Mouse (Mus musculus) CH12.LX (cell line): Measurements from ENCODE around the gene Abr. TPM values are rescaled to one million over a fixed set of nuclear protein-coding genes. Genes with fewer than 3 reads are reported as not detected.

Source experiments
- DNase-seq: peaks from one replicate; pipeline ENCODE4 v3.0.0-alpha.2; 2013; ENCODE audit errors: extremely low read depth
- H3K27ac ChIP-seq: 2 replicates; pipeline ENCODE4 v1.5.1; 2012; ENCODE audit warnings: low read depth, mild to moderate bottlenecking, control low read depth, moderate library complexity; ENCODE audit not compliant: insufficient read depth
- H3K27me3 ChIP-seq: replicated peaks from 2 replicates; pipeline ENCODE3; 2012; ENCODE audit warnings: inconsistent platforms
- H3K36me3 ChIP-seq, 2 experiments: replicated peaks in 1 of 2; 2 replicates each; pipeline versions ENCODE3 to v1.6.1; 2012; ENCODE audit warnings: inconsistent platforms in 1 of 2, low read length in 1 of 2, mild to moderate bottlenecking in 1 of 2, mixed read lengths in 1 of 2, moderate library complexity in 1 of 2; ENCODE audit not compliant: control insufficient read depth in 1 of 2, insufficient read depth in 1 of 2
- H3K4me1 ChIP-seq, 2 experiments: 2 replicates each; pipeline ENCODE4 v1.6.1; 2012; ENCODE audit warnings: inconsistent platforms in 1 of 2, moderate library complexity in 1 of 2; ENCODE audit not compliant: insufficient read depth in 2 of 2, control insufficient read depth in 1 of 2
- H3K4me2 ChIP-seq: 2 replicates; pipeline ENCODE4 v1.6.1; 2012; ENCODE audit warnings: low read depth, mild to moderate bottlenecking, control low read depth; ENCODE audit not compliant: poor library complexity, insufficient read depth, severe bottlenecking
- H3K4me3 ChIP-seq, 3 experiments: fragments of 150-350 bp in 1 of 3; sonication (generic) in 1 of 3; replicated peaks in 1 of 3; 2 replicates each; pipeline versions ENCODE3 to v1.5.1; 2011 to 2012; ENCODE audit warnings: low read depth in 2 of 3, low read length in 2 of 3, mild to moderate bottlenecking in 2 of 3, moderate library complexity in 2 of 3, control low read depth in 1 of 3, improper control_type of control experiment in 1 of 3, inconsistent platforms in 1 of 3, mixed read lengths in 1 of 3; ENCODE audit not compliant: poor library complexity in 1 of 3
- H3K79me2 ChIP-seq: replicated peaks from 2 replicates; pipeline ENCODE4 v1.6.1; 2012; ENCODE audit warnings: mild to moderate bottlenecking, moderate library complexity; ENCODE audit not compliant: control insufficient read depth, poor library complexity, insufficient read depth, severe bottlenecking; ENCODE audit errors: extremely low read depth
- H3K9ac ChIP-seq: 2 replicates; pipeline ENCODE4 v1.6.1; 2012; ENCODE audit warnings: low read depth, mild to moderate bottlenecking, control low read depth, moderate library complexity; ENCODE audit not compliant: insufficient read depth
- H3K9me3 ChIP-seq: replicated peaks from 2 replicates; pipeline ENCODE3; 2012; ENCODE audit warnings: low read length, inconsistent platforms, mixed read lengths
- CHD1 ChIP-seq: IDR thresholded peaks from 2 replicates; pipeline ENCODE4 v1.6.1; 2012; ENCODE audit warnings: low read depth, low read length, improper control_type of control experiment, inconsistent platforms
- CHD2 ChIP-seq: IDR thresholded peaks from 2 replicates; pipeline ENCODE4 v1.6.1; 2011; ENCODE audit warnings: low read length, improper control_type of control experiment
- CTCF ChIP-seq, 2 experiments: IDR thresholded peaks in 1 of 2; conservative IDR thresholded peaks in 1 of 2; 2 replicates each; pipeline ENCODE4 v1.5.1; 2011 to 2012; ENCODE audit warnings: low read depth in 2 of 2, low read length in 2 of 2, improper control_type of control experiment in 1 of 2, inconsistent platforms in 1 of 2, mild to moderate bottlenecking in 1 of 2, moderate library complexity in 1 of 2
- E2F4 ChIP-seq: IDR thresholded peaks from 2 replicates; pipeline ENCODE4 v1.6.1; 2011; ENCODE audit warnings: low read depth, low read length, improper control_type of control experiment; ENCODE audit not compliant: insufficient replicate concordance
- ELF1 ChIP-seq: IDR thresholded peaks from 2 replicates; pipeline ENCODE4 v1.6.1; 2014; ENCODE audit warnings: low read depth, mild to moderate bottlenecking, inconsistent platforms, low read length, improper control_type of control experiment
- EP300 ChIP-seq: IDR thresholded peaks from 2 replicates; pipeline ENCODE4 v1.6.1; 2011; ENCODE audit warnings: low read length, improper control_type of control experiment
- GABPA ChIP-seq: IDR thresholded peaks from 2 replicates; pipeline ENCODE4 v1.6.1; 2012; ENCODE audit warnings: low read depth, low read length, improper control_type of control experiment, inconsistent platforms; ENCODE audit not compliant: insufficient replicate concordance
- HCFC1 ChIP-seq: IDR thresholded peaks from 2 replicates; pipeline ENCODE4 v1.6.1; 2012; ENCODE audit warnings: low read depth, mild to moderate bottlenecking, inconsistent platforms, low read length, improper control_type of control experiment
- JUN ChIP-seq: IDR thresholded peaks from 2 replicates; pipeline ENCODE4 v1.6.1; 2011; ENCODE audit warnings: low read depth, mild to moderate bottlenecking, low read length, improper control_type of control experiment, moderate library complexity; ENCODE audit not compliant: insufficient read depth
- JUND ChIP-seq: conservative IDR thresholded peaks from 2 replicates; pipeline ENCODE4 v1.6.1; 2011; ENCODE audit warnings: low read depth, low read length, improper control_type of control experiment
- KAT2A ChIP-seq: IDR thresholded peaks from 2 replicates; pipeline ENCODE4 v1.6.1; 2012; ENCODE audit warnings: low read length, improper control_type of control experiment, inconsistent platforms; ENCODE audit not compliant: insufficient replicate concordance
- MAZ ChIP-seq: IDR thresholded peaks from 2 replicates; pipeline ENCODE4 v1.6.1; 2012; ENCODE audit warnings: low read depth, mild to moderate bottlenecking, inconsistent platforms, low read length, improper control_type of control experiment, moderate library complexity
- MEF2A ChIP-seq: IDR thresholded peaks from 2 replicates; pipeline ENCODE4 v1.6.1; 2014; ENCODE audit warnings: low read depth, mild to moderate bottlenecking, inconsistent platforms, low read length, improper control_type of control experiment, borderline replicate concordance
- MXI1 ChIP-seq: IDR thresholded peaks from 2 replicates; pipeline ENCODE4 v1.6.1; 2011; ENCODE audit warnings: mild to moderate bottlenecking, low read depth, low read length, improper control_type of control experiment
- MYC ChIP-seq: IDR thresholded peaks from 2 replicates; pipeline ENCODE4 v1.6.1; 2011; ENCODE audit warnings: low read depth, mild to moderate bottlenecking, improper control_type of control experiment, low read length
- NELFE ChIP-seq: IDR thresholded peaks from 2 replicates; pipeline ENCODE4 v1.6.1; 2011; ENCODE audit warnings: low read depth, low read length, improper control_type of control experiment
- NRF1 ChIP-seq: IDR thresholded peaks from 2 replicates; pipeline ENCODE4 v1.6.1; 2014; ENCODE audit warnings: low read depth, mild to moderate bottlenecking, inconsistent platforms, low read length, improper control_type of control experiment, moderate library complexity
- PAX5 ChIP-seq: IDR thresholded peaks from 2 replicates; pipeline ENCODE4 v1.6.1; 2012; ENCODE audit warnings: low read length, inconsistent platforms, mixed read lengths
- POLR2A ChIP-seq: IDR thresholded peaks from 2 replicates; pipeline ENCODE4 v1.6.1; 2011; ENCODE audit warnings: low read depth, mild to moderate bottlenecking, improper control_type of control experiment, low read length
- RAD21 ChIP-seq: IDR thresholded peaks from 2 replicates; pipeline ENCODE4 v1.6.1; 2011; ENCODE audit warnings: low read depth, mild to moderate bottlenecking, low read length, improper control_type of control experiment, moderate library complexity
- SIN3A ChIP-seq: IDR thresholded peaks from 2 replicates; pipeline ENCODE4 v1.6.1; 2012; ENCODE audit warnings: low read length, improper control_type of control experiment, inconsistent platforms
- SMC3 ChIP-seq: IDR thresholded peaks from 2 replicates; pipeline ENCODE4 v1.6.1; 2011; ENCODE audit warnings: low read depth, low read length, improper control_type of control experiment
- TBP ChIP-seq: conservative IDR thresholded peaks from 2 replicates; pipeline ENCODE4 v1.6.1; 2011; ENCODE audit warnings: low read depth, low read length, improper control_type of control experiment
- UBTF ChIP-seq: IDR thresholded peaks from 2 replicates; pipeline ENCODE4 v1.6.1; 2012; ENCODE audit warnings: low read depth, mild to moderate bottlenecking, inconsistent platforms, low read length, improper control_type of control experiment, moderate library complexity
- USF1 ChIP-seq: IDR thresholded peaks from 2 replicates; pipeline ENCODE4 v1.6.1; 2014; ENCODE audit warnings: low read depth, mild to moderate bottlenecking, inconsistent platforms, low read length, improper control_type of control experiment
- USF2 ChIP-seq: conservative IDR thresholded peaks from 2 replicates; pipeline ENCODE4 v1.6.1; 2011; ENCODE audit warnings: low read depth, low read length, improper control_type of control experiment
- ZC3H11A ChIP-seq: IDR thresholded peaks from 2 replicates; pipeline ENCODE4 v1.6.1; 2012; ENCODE audit warnings: low read depth, mild to moderate bottlenecking, inconsistent platforms, low read length, improper control_type of control experiment
- ZKSCAN1 ChIP-seq: IDR thresholded peaks from 2 replicates; pipeline ENCODE4 v1.6.1; 2012; ENCODE audit warnings: low read depth, inconsistent platforms, low read length, improper control_type of control experiment, borderline replicate concordance
- dilution Hi-C: fragments of 300-500 bp; cut with MboI; formaldehyde crosslinking; loops from 2 replicates; pipeline ENCODE4 v1.14.3; 2020; ENCODE audit warnings: low sequenced_read_pairs; ENCODE audit not compliant: extremely low pct_unique_long_range_greater_than_20kb, extremely low pct_ligation_motif_present
- in situ Hi-C: fragments of 300-500 bp; cut with MboI; formaldehyde crosslinking; loops from 3 replicates; pipeline ENCODE4 v1.14.3; 2019; ENCODE audit warnings: low sequenced_read_pairs, low pct_ligation_motif_present, low pct_unique_long_range_greater_than_20kb, mixed read lengths
- polyA plus RNA-seq: library from polyadenylated mRNA; unstranded; fragments of >175 nt; gene quantifications from 2 replicates; pipeline ENCODE4 v1.2.1, GENCODE M21; 2012; ENCODE audit warnings: low read depth; ENCODE audit not compliant: insufficient read length
- total RNA-seq, 2 experiments: library from RNA; depleted of rRNA; stranded (reverse); fragments of 300-350 nt in 1 of 2; fragments of >200 nt in 1 of 2; gene quantifications; 2 replicates each; pipeline ENCODE4 v1.2.3; 2012 to 2014

Abr gene
- total and polyA plus RNA-seq, 3 experiments, result 21.0 to 49.5 (median 37.4) TPM

GRCm38 (mm10) chr11:76385017-76385416 is 237.1 kb downstream of the Abr start:
- H3K79me2 ChIP-seq, result no peaks in the 10 kb centered on the region
- H3K4me3 ChIP-seq, result no peak overlapping the region
- no peaks in the 10 kb centered on the region for H3K4me1 ChIP-seq
- in situ Hi-C loops (no loop called here), dilution Hi-C loops (no loop called here)
- H3K27me3 ChIP-seq, result no peaks in the 10 kb centered on the region
- no peaks in the 10 kb centered on the region for H3K36me3 ChIP-seq
- no peak overlapping the region for H3K27ac ChIP-seq
- H3K4me2 ChIP-seq, result no peak overlapping the region
- no peaks in the 10 kb centered on the region for H3K9me3 ChIP-seq
- H3K9ac ChIP-seq, result no peak overlapping the region
- no peak for DNase-seq
- TF ChIP-seq POLR2A (no peak), MYC (no peak), NRF1 (no peak), UBTF (no peak), KAT2A (no peak), EP300 (no peak), USF2 (no peak), MEF2A (no peak), ZKSCAN1 (no peak), SIN3A (no peak), E2F4 (no peak), JUND (no peak), TBP (no peak), JUN (no peak), SMC3 (no peak), MXI1 (no peak), HCFC1 (no peak)

- in situ Hi-C loops, result no loop called here
- dilution Hi-C loops, result no loop called here
Observed at GRCm38 (mm10) chr11:76384307-76384706, 237.8 kb downstream of the Abr start.

More at GRCm38 (mm10) chr11:76384307-76384706, 237.8 kb downstream of the Abr start:
- TF ChIP-seq TBP (no peak), MYC (no peak), NELFE (no peak), PAX5 (no peak), GABPA (no peak), ELF1 (no peak), CTCF (conservative IDR thresholded peaks at IDR 0.05 in 1 of 2, IDR thresholded peaks at IDR 0.05 in 1 of 2; ENCODE audit: low read depth in 2 of 2, low read length in 2 of 2) (no peak), MAZ (no peak), ZC3H11A (no peak), USF1 (no peak), CHD2 (no peak), USF2 (no peak), CHD1 (no peak), HCFC1 (no peak), RAD21 (no peak), NRF1 (no peak), SIN3A (no peak), JUND (no peak), MXI1 (no peak), ZKSCAN1 (no peak)
- DNase-seq, result no peak
- Histone ChIP-seq H3K9ac (no peak overlapping the region), H3K4me2 (no peak overlapping the region), H3K27me3 (no peaks in the 10 kb centered on the region), H3K27ac (no peak overlapping the region), H3K4me1 (no peaks in the 10 kb centered on the region), H3K36me3 (peaks cover 0 to 2% of the 10 kb centered on the region in 2 experiments), H3K4me3 (no peak overlapping the region), H3K79me2 (no peaks in the 10 kb centered on the region), H3K9me3 (no peaks in the 10 kb centered on the region)
